Mouse (Mus musculus) testis, adult 2 months (tissue): ENCODE results near the gene Plcb1. TPM values are rescaled to one million over a fixed set of nuclear protein-coding genes. Genes with fewer than 3 reads are reported as not detected.

Source experiments
- H3K27ac ChIP-seq: fragments of 200-500 bp; 2 replicates; pipeline ENCODE4 v1.5.1; 2012; ENCODE audit warnings: low read depth, low read length; ENCODE audit not compliant: control insufficient read depth, insufficient read depth
- H3K27me3 ChIP-seq: fragments of 200-500 bp; 2 replicates; pipeline ENCODE4 v1.6.1; 2012; ENCODE audit warnings: mild to moderate bottlenecking, low read length, moderate library complexity; ENCODE audit not compliant: control insufficient read depth, insufficient read depth
- H3K36me3 ChIP-seq: fragments of 200-500 bp; 2 replicates; pipeline ENCODE4 v1.6.1; 2012; ENCODE audit warnings: mild to moderate bottlenecking, low read length; ENCODE audit not compliant: control insufficient read depth, insufficient read depth
- H3K4me1 ChIP-seq: fragments of 200-500 bp; 2 replicates; pipeline ENCODE4 v1.6.1; 2012; ENCODE audit warnings: low read length; ENCODE audit not compliant: control insufficient read depth, insufficient read depth
- H3K4me3 ChIP-seq: fragments of 200-500 bp; 2 replicates; pipeline ENCODE4 v1.5.1; 2012; ENCODE audit warnings: low read depth, mild to moderate bottlenecking, low read length, moderate library complexity, mixed read lengths; ENCODE audit not compliant: control insufficient read depth
- CTCF ChIP-seq: fragments of 200-500 bp; IDR thresholded peaks from 2 replicates; pipeline ENCODE4 v1.5.1; 2012; ENCODE audit warnings: low read depth, mild to moderate bottlenecking, inconsistent platforms, low read length, moderate library complexity; ENCODE audit not compliant: control insufficient read depth, insufficient read depth, insufficient replicate concordance
- POLR2A ChIP-seq: fragments of 200-500 bp; IDR thresholded peaks from 2 replicates; pipeline ENCODE4 v1.6.1; 2012; ENCODE audit warnings: low read depth, mild to moderate bottlenecking, inconsistent platforms, low read length, moderate library complexity; ENCODE audit not compliant: control insufficient read depth
- polyA plus RNA-seq: library from polyadenylated mRNA; depleted of rRNA; stranded (reverse); fragments of >200 nt; gene quantifications from 2 replicates; pipeline ENCODE4 v1.2.3, GENCODE M21; 2012

Gene Plcb1
- polyA plus RNA-seq, 1 experiment: 0.90 TPM

- no peaks in the 10 kb centered on the region for H3K27me3 ChIP-seq
- no peaks in the 10 kb centered on the region for H3K36me3 ChIP-seq
- TF ChIP-seq CTCF: no peak
- TF ChIP-seq POLR2A: no peak
- no peaks in the 10 kb centered on the region for H3K4me1 ChIP-seq
- no peak overlapping the region for H3K4me3 ChIP-seq
- H3K27ac ChIP-seq: no peak overlapping the region
These were observed 418.6 kb downstream of the Plcb1 start for GRCm38 (mm10) chr2:135204141-135205120.

GRCm38 (mm10) chr2:135208890-135209289 is 423.0 kb downstream of the Plcb1 start:
- Histone ChIP-seq H3K27ac (no peak overlapping the region), H3K4me3 (no peak overlapping the region), H3K27me3 (no peaks in the 10 kb centered on the region), H3K36me3 (no peaks in the 10 kb centered on the region), H3K4me1 (no peaks in the 10 kb centered on the region)
- TF ChIP-seq POLR2A: no peak
- no peak for TF ChIP-seq CTCF

- Histone ChIP-seq H3K27me3 (no peaks in the 10 kb centered on the region), H3K27ac (no peak overlapping the region), H3K36me3 (no peaks in the 10 kb centered on the region), H3K4me1 (no peaks in the 10 kb centered on the region), H3K4me3 (peak overlapping the region; percentile 52)
- TF ChIP-seq CTCF (no peak), POLR2A (no peak)
These were observed 429.0 kb downstream of the Plcb1 start for GRCm38 (mm10) chr2:135214746-135215448.

GRCm38 (mm10) chr2:135219406-135219805 is 433.5 kb downstream of the Plcb1 start:
- H3K27ac ChIP-seq: no peak overlapping the region
- TF ChIP-seq CTCF (no peak), POLR2A (no peak)

GRCm38 (mm10) chr2:135225604-135226025 is 439.7 kb downstream of the Plcb1 start:
- Histone ChIP-seq H3K36me3 (no peaks in the 10 kb centered on the region), H3K4me1 (no peaks in the 10 kb centered on the region), H3K27me3 (no peaks in the 10 kb centered on the region), H3K4me3 (no peak overlapping the region), H3K27ac (no peak overlapping the region)
- TF ChIP-seq CTCF (no peak), POLR2A (no peak)

More at GRCm38 (mm10) chr2:135219406-135219805, 433.5 kb downstream of the Plcb1 start:
- Histone ChIP-seq H3K4me1 (no peaks in the 10 kb centered on the region), H3K36me3 (no peaks in the 10 kb centered on the region), H3K4me3 (no peak overlapping the region), H3K27me3 (no peaks in the 10 kb centered on the region)

GRCm38 (mm10) chr2:135230262-135230661 is 444.4 kb downstream of the Plcb1 start:
- Histone ChIP-seq H3K27ac (no peak overlapping the region), H3K4me1 (no peaks in the 10 kb centered on the region), H3K27me3 (no peaks in the 10 kb centered on the region), H3K4me3 (no peak overlapping the region), H3K36me3 (no peaks in the 10 kb centered on the region)
- no peak for TF ChIP-seq POLR2A
- no peak for TF ChIP-seq CTCF

GRCm38 (mm10) chr2:135242662-135243316 is 456.9 kb downstream of the Plcb1 start:
- H3K4me1 ChIP-seq: no peaks in the 10 kb centered on the region
- no peaks in the 10 kb centered on the region for H3K27me3 ChIP-seq
- no peaks in the 10 kb centered on the region for H3K36me3 ChIP-seq
- no peak overlapping the region for H3K27ac ChIP-seq
- no peak overlapping the region for H3K4me3 ChIP-seq
- TF ChIP-seq CTCF: no peak
- no peak for TF ChIP-seq POLR2A
